Mouse (Mus musculus): ENCODE data around the gene Hnrnpf. TPM values are rescaled to one million over a fixed set of nuclear protein-coding genes. Genes with fewer than 3 reads are reported as not detected.
"Not testable (repeated sequence)": the region's sequence is repeated elsewhere in the genome, so short reads cannot be mapped to it uniquely, and the experiment has no call there.

Gene Hnrnpf
- 100 and 154 TPM in 2 replicates for polyA plus RNA-seq (2012; rRNA removed)

GRCm38 (mm10) chr6:117900126-117901080, at the start of gene Hnrnpf:
Gene Hnrnpf, plus strand, starts transcription at chr6:117900324.
- TF ChIP-seq CTCF (IDR thresholded peaks at IDR 0.05; ENCODE audit: insufficient read depth, low read length) (no peak), POLR2A (IDR thresholded peaks at IDR 0.05; ENCODE audit: borderline replicate concordance, extremely low read depth, low read depth, low read length) (no peak)
- Histone ChIP-seq H3K4me3 (replicated peaks; ENCODE audit: extremely low read depth, low read depth, low read length) (peak within 1 kb of the TSS; percentile 18), H3K4me1 (ENCODE audit: control insufficient read depth, insufficient read depth, low read length) (no peaks in the 10 kb centered on the region)
- 59% methylated on average over 17 of the region's 17 CpGs for WGBS
- DNase-seq, result no peak

- WGBS, result 59% methylated on average over 2 of the region's 2 CpGs
- no peak for DNase-seq
- no peaks in the 10 kb centered on the region for H3K4me1 ChIP-seq (ENCODE audit: control insufficient read depth, insufficient read depth, low read length)
- no peak for TF ChIP-seq POLR2A (IDR thresholded peaks at IDR 0.05; ENCODE audit: borderline replicate concordance, extremely low read depth, low read depth, low read length)
- no peak for TF ChIP-seq CTCF (IDR thresholded peaks at IDR 0.05; ENCODE audit: insufficient read depth, low read length)
- no peak overlapping the region for H3K4me3 ChIP-seq (replicated peaks; ENCODE audit: extremely low read depth, low read depth, low read length)
These were observed 48.4 kb upstream of the Hnrnpf start for GRCm38 (mm10) chr6:117851747-117852146.

GRCm38 (mm10) chr6:117857990-117858389, 42.1 kb upstream of the Hnrnpf start:
- DNase-seq, result no peak
- Histone ChIP-seq H3K4me3 (replicated peaks; ENCODE audit: extremely low read depth, low read depth, low read length) (no peak overlapping the region), H3K4me1 (ENCODE audit: control insufficient read depth, insufficient read depth, low read length) (no peaks in the 10 kb centered on the region)
- 74% methylated on average over 1 of the region's 1 CpGs for WGBS
- TF ChIP-seq POLR2A (IDR thresholded peaks at IDR 0.05; ENCODE audit: borderline replicate concordance, extremely low read depth, low read depth, low read length) (no peak), CTCF (IDR thresholded peaks at IDR 0.05; ENCODE audit: insufficient read depth, low read length) (no peak)

- WGBS, result 51% methylated on average over 6 of the region's 6 CpGs
- Histone ChIP-seq H3K4me1 (ENCODE audit: control insufficient read depth, insufficient read depth, low read length) (no peaks in the 10 kb centered on the region), H3K4me3 (replicated peaks; ENCODE audit: extremely low read depth, low read depth, low read length) (peak within 1 kb of the TSS; percentile 60)
- TF ChIP-seq POLR2A (IDR thresholded peaks at IDR 0.05; ENCODE audit: borderline replicate concordance, extremely low read depth, low read depth, low read length) (no peak), CTCF (IDR thresholded peaks at IDR 0.05; ENCODE audit: insufficient read depth, low read length) (no peak)
- no peak for DNase-seq
These were observed 38.3 kb upstream of the Hnrnpf start, which contains the start of gene Zfp239 for GRCm38 (mm10) chr6:117861848-117862247. Gene Zfp239, plus strand, starts transcription at chr6:117862100.

GRCm38 (mm10) chr6:117862465-117862864, 37.7 kb upstream of the Hnrnpf start:
- no peak for DNase-seq
- Histone ChIP-seq H3K4me3 (replicated peaks; ENCODE audit: extremely low read depth, low read depth, low read length) (no peak overlapping the region), H3K4me1 (ENCODE audit: control insufficient read depth, insufficient read depth, low read length) (no peaks in the 10 kb centered on the region)
- 71% methylated on average over 8 of the region's 8 CpGs for WGBS
- TF ChIP-seq POLR2A (IDR thresholded peaks at IDR 0.05; ENCODE audit: borderline replicate concordance, extremely low read depth, low read depth, low read length), result no peak
- TF ChIP-seq CTCF (IDR thresholded peaks at IDR 0.05; ENCODE audit: insufficient read depth, low read length), result no peak

- DNase-seq, result no peak
- Histone ChIP-seq H3K4me3 (replicated peaks; ENCODE audit: extremely low read depth, low read depth, low read length) (peak overlapping the region; percentile 60), H3K4me1 (ENCODE audit: control insufficient read depth, insufficient read depth, low read length) (no peaks in the 10 kb centered on the region)
- WGBS, result 3% methylated on average over 26 of the region's 26 CpGs
- TF ChIP-seq CTCF (IDR thresholded peaks at IDR 0.05; ENCODE audit: insufficient read depth, low read length) (no peak), POLR2A (IDR thresholded peaks at IDR 0.05; ENCODE audit: borderline replicate concordance, extremely low read depth, low read depth, low read length) (no peak)
These were observed 37.1 kb upstream of the Hnrnpf start for GRCm38 (mm10) chr6:117862899-117863620.

- Histone ChIP-seq H3K4me1 (ENCODE audit: control insufficient read depth, insufficient read depth, low read length) (no peaks in the 10 kb centered on the region), H3K4me3 (replicated peaks; ENCODE audit: extremely low read depth, low read depth, low read length) (no peak overlapping the region)
- no peak for TF ChIP-seq CTCF (IDR thresholded peaks at IDR 0.05; ENCODE audit: insufficient read depth, low read length)
- no peak for TF ChIP-seq POLR2A (IDR thresholded peaks at IDR 0.05; ENCODE audit: borderline replicate concordance, extremely low read depth, low read depth, low read length)
- DNase-seq, result no peak
- WGBS, result 94% methylated on average over 8 of the region's 8 CpGs
These were observed 36.4 kb upstream of the Hnrnpf start for GRCm38 (mm10) chr6:117863751-117864150.

GRCm38 (mm10) chr6:117868187-117868586, 31.9 kb upstream of the Hnrnpf start:
- DNase-seq, result no peak

GRCm38 (mm10) chr6:117871034-117871433, 29.1 kb upstream of the Hnrnpf start:
- TF ChIP-seq CTCF (IDR thresholded peaks at IDR 0.05; ENCODE audit: insufficient read depth, low read length) (no peak), POLR2A (IDR thresholded peaks at IDR 0.05; ENCODE audit: borderline replicate concordance, extremely low read depth, low read depth, low read length) (no peak)
- WGBS, result 78% methylated on average over 14 of the region's 14 CpGs

More at GRCm38 (mm10) chr6:117868187-117868586, 31.9 kb upstream of the Hnrnpf start:
- 88% methylated on average over 8 of the region's 8 CpGs for WGBS
- no peak overlapping the region for H3K4me3 ChIP-seq (replicated peaks; ENCODE audit: extremely low read depth, low read depth, low read length)
- H3K4me1 ChIP-seq (ENCODE audit: control insufficient read depth, insufficient read depth, low read length), result no peaks in the 10 kb centered on the region
- TF ChIP-seq CTCF (IDR thresholded peaks at IDR 0.05; ENCODE audit: insufficient read depth, low read length) (no peak), POLR2A (IDR thresholded peaks at IDR 0.05; ENCODE audit: borderline replicate concordance, extremely low read depth, low read depth, low read length) (no peak)

GRCm38 (mm10) chr6:117873450-117873849, 26.7 kb upstream of the Hnrnpf start:
- H3K4me1 ChIP-seq (ENCODE audit: control insufficient read depth, insufficient read depth, low read length); H3K4me3 ChIP-seq (replicated peaks; ENCODE audit: extremely low read depth, low read depth, low read length); DNase-seq: not testable (repeated sequence)
- WGBS, result 83% methylated on average over 7 of the region's 7 CpGs

More at GRCm38 (mm10) chr6:117871034-117871433, 29.1 kb upstream of the Hnrnpf start:
- no peak for DNase-seq
- no peaks in the 10 kb centered on the region for H3K4me1 ChIP-seq (ENCODE audit: control insufficient read depth, insufficient read depth, low read length)
- H3K4me3 ChIP-seq (replicated peaks; ENCODE audit: extremely low read depth, low read depth, low read length), result no peak overlapping the region

Data from lung, adult 2 months (tissue).